Mouse (Mus musculus) limb, embryonic 14.5 days (tissue): ENCODE measurements around the gene Nrp2. TPM values are rescaled to one million over a fixed set of nuclear protein-coding genes. Genes with fewer than 3 reads are reported as not detected.

ENCODE experiments used
- ATAC-seq: fragments of 200-750 bp; cut with Nextera tagmentation; 2 replicates; pipeline ENCODE4 v1.8.0; 2017; ENCODE audit warnings: low read depth, moderate number of reproducible peaks, moderate TSS enrichment; ENCODE audit not compliant: low FRiP score
- DNase-seq: peaks from one replicate; pipeline ENCODE4 v3.0.0-alpha.2; 2015; ENCODE audit warnings: low spot score
- H3K27ac ChIP-seq: fragments of 300-500 bp; sonication (generic); replicated peaks from 2 replicates; pipeline ENCODE4 v1.5.1; 2014; ENCODE audit warnings: low read depth, mild to moderate bottlenecking, low read length, moderate library complexity, mixed read lengths
- H3K27me3 ChIP-seq: fragments of 300-500 bp; sonication (generic); 2 replicates; pipeline ENCODE4 v1.6.1; 2014; ENCODE audit warnings: low read length, mixed read lengths; ENCODE audit not compliant: control insufficient read depth, insufficient read depth
- H3K36me3 ChIP-seq: fragments of 300-500 bp; sonication (generic); 2 replicates; pipeline ENCODE4 v1.6.1; 2014; ENCODE audit warnings: mild to moderate bottlenecking, low read length, moderate library complexity, mixed read lengths; ENCODE audit not compliant: control insufficient read depth, insufficient read depth
- H3K4me1 ChIP-seq: fragments of 300-500 bp; sonication (generic); 2 replicates; pipeline ENCODE4 v1.6.1; 2014; ENCODE audit warnings: antibody characterized with exemption, low read length, mixed read lengths; ENCODE audit not compliant: control insufficient read depth, insufficient read depth
- H3K4me2 ChIP-seq: fragments of 300-500 bp; sonication (generic); replicated peaks from 2 replicates; pipeline ENCODE4 v1.6.1; 2014; ENCODE audit warnings: low read depth, mild to moderate bottlenecking, low read length, moderate library complexity; ENCODE audit not compliant: severe bottlenecking
- H3K4me3 ChIP-seq: fragments of 300-500 bp; sonication (generic); replicated peaks from 2 replicates; pipeline ENCODE4 v1.5.1; 2014; ENCODE audit warnings: low read length
- H3K9ac ChIP-seq: fragments of 300-500 bp; sonication (generic); 2 replicates; pipeline ENCODE4 v1.6.1; 2014; ENCODE audit warnings: mild to moderate bottlenecking, low read depth, low read length, moderate library complexity; ENCODE audit not compliant: severe bottlenecking
- H3K9me3 ChIP-seq: fragments of 300-500 bp; sonication (generic); 2 replicates; pipeline ENCODE4 v1.6.1; 2016; ENCODE audit warnings: low read length; ENCODE audit not compliant: control insufficient read depth
- POLR2A ChIP-seq: fragments of 200-500 bp; IDR thresholded peaks from 2 replicates; pipeline ENCODE4 v1.8.0; 2012; ENCODE audit warnings: inconsistent platforms, mild to moderate bottlenecking, moderate library complexity, borderline replicate concordance; ENCODE audit not compliant: insufficient read depth, insufficient read length; ENCODE audit errors: extremely low read depth
- WGBS: fragments of 180-500 bp; shearing (Covaris S2); extraction: QIAGEN DNeasy Blood & Tissue Kit; methylation state at CpG from one replicate; pipeline ENCODE4 v1.1.7; 2014; 5-methylcytosine and 5-hydroxymethylcytosine counted together
- polyA plus RNA-seq, 2 experiments: library from polyadenylated mRNA; depleted of rRNA in 1 of 2; stranded (reverse) in 1 of 2; unstranded in 1 of 2; fragments of >200 nt; fragmentation: Nextera tagmentation in 1 of 2; extraction: Ambion mirVana in 1 of 2; gene quantifications; 2 replicates each; pipeline versions ENCODE4 v1.2.1 to v1.2.3; 2012 to 2014

The Nrp2 gene
- polyA plus RNA-seq, 2 experiments, result 30.4 to 60.3 TPM

DNA sequence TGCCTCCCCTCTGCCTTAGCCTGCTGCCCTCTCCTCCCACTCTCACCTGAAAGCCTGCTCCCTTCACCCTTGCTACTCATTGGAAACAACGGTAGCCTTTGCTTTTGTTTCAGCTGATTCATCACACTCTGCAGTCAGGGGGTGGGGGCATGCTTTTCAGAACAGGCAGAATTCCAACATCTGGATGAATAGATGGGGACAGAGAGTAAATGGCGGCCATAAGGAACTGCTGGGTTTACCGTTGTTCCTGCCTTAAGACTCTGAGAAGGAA is 70.8 kb downstream of the Nrp2 start:
- Histone ChIP-seq H3K4me2 (no peak overlapping the region), H3K9ac (no peak overlapping the region), H3K4me1 (peaks cover 11% of the 10 kb centered on the region; the same call in 1 of the 2 replicates), H3K4me3 (no peak overlapping the region), H3K9me3 (no peaks in the 10 kb centered on the region), H3K36me3 (peaks cover 26% of the 10 kb centered on the region), H3K27ac (no peak overlapping the region), H3K27me3 (no peaks in the 10 kb centered on the region)
- no peak for ATAC-seq
- WGBS, result 49% methylated on average over 3 of the region's 3 CpGs
- no peak for TF ChIP-seq POLR2A
- no peak for DNase-seq

DNA sequence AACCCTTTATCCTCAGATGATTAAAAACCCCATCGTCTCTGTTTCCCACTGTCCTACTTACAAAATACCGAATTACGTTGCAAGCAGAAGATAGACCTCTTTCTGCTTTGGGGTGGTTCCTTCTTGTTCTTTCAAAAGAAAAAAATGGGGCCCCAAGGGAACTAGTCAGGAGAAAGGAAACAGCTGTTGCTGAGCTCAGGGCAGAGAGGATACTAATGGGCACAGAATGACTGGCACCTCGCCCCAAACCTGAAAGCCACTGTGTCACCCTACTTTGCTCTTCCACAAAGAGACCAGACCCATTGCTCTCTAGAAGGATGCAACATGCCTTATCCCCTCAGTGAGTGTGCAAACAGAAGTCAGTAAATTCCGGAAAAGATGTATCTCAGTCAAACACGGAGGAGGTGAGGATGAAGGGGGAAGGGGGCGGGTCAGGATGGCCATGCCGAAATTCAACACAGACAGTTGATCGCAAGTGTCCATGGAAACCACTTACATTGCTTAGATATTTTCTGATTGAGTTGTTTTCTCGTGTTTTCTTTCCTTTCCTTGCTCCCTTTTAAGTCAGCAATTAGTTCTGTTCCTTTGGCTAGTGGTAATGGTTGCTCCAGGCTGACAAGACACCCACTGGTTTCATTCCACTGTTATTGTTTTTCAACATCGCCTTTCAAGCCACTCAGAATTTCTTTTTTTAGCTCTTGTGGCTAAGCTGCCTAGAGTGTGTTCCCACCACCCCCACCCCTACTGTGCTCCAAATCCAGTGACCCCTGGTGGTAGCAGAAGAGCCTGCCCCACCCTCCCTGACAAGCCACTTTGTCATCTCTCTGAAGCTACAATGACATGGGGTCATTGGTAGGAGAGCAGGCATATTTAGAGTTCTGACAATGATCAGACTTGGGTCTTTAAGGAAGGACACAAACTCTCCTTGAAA is 71.5 kb downstream of the Nrp2 start:
- H3K9me3 ChIP-seq, result no peaks in the 10 kb centered on the region
- H3K9ac ChIP-seq, result no peak overlapping the region
- no peak overlapping the region for H3K4me3 ChIP-seq
- no peaks in the 10 kb centered on the region for H3K27me3 ChIP-seq
- H3K4me2 ChIP-seq, result no peak overlapping the region
- H3K36me3 ChIP-seq, result peaks cover 21% of the 10 kb centered on the region
- no peak for TF ChIP-seq POLR2A
- ATAC-seq (no peak), DNase-seq (no peak)
- H3K27ac ChIP-seq, result no peak overlapping the region
- H3K4me1 ChIP-seq, result peaks cover 11% of the 10 kb centered on the region; the same call in 1 of the 2 replicates
- WGBS, result 80% methylated on average over 11 of the region's 11 CpGs

DNA sequence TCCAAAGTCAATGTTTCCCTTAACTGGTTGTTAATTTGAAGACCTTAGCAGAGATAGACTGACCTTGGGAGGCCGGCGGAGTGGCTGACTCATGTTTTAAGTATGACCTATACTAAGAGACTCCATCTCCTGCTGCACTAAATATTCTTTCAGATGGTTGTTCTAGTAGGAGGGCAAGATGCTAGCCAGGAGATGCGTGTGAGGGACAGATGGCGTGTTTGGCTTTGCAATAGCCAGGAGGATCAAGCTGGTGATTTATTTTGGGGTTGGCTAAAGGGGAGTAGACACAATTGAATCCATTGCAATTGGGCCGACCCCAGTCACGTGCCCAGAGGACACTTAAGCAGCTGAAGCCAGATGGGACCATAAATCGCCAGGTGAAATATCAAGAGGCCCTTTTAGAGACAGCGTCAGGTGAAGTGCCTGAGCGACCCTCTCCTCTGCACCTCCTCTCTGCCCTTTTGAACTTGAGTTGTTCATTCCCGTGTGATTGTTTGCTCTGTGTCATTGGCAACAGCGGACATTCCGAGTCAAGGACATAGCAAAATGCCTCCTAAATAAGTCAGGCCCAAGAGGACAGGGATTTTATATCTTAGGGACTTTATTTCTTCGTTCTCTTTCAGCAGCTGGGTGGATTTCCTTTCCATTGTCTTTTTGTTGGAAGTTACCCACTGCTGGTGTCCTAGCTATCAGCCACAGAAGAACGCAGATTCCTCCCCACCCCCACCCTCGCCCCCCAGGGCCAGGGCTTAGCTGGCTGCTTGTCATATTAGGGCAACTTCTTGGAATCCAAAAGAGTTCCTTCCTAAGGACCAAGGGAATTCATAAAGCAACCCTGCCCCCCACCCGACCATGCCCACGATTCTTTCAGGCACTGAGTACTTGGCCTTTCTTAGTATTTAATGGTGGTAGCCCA is 74.5 kb downstream of the Nrp2 start:
- DNase-seq, result no peak
- ATAC-seq, result no peak
- Histone ChIP-seq H3K27ac (no peak overlapping the region), H3K9ac (no peak overlapping the region), H3K4me3 (no peak overlapping the region), H3K4me1 (peaks cover 2% of the 10 kb centered on the region; the same call in 1 of the 2 replicates), H3K27me3 (no peaks in the 10 kb centered on the region), H3K4me2 (no peak overlapping the region), H3K9me3 (no peaks in the 10 kb centered on the region), H3K36me3 (peaks cover 17% of the 10 kb centered on the region; the same call in 1 of the 2 replicates)
- TF ChIP-seq POLR2A, result no peak
- WGBS, result 52% methylated on average over 17 of the region's 17 CpGs

DNA sequence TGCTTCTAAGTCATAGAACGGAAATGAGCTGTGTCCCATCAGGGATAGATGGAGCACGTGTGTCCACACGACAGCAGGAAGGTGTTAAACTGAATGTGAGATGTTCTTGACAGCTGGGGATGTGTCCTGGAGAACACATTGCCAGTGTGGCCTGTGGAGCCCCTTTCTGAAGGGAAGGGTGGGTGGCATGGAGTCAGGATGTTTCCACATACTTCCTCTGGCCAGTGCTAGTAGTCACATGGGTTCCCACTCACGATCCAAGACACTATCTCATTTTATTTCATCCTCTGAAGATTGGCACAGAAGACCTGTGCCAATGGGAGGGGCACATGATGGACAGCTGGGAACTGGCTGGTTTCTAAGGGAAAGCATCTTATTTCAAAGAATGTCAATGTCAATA is 75.8 kb downstream of the Nrp2 start:
- no peaks in the 10 kb centered on the region; the same call in 1 of the 2 replicates for H3K4me1 ChIP-seq
- WGBS, result 74% methylated on average over 4 of the region's 4 CpGs
- H3K36me3 ChIP-seq, result peaks cover 25% of the 10 kb centered on the region

DNA sequence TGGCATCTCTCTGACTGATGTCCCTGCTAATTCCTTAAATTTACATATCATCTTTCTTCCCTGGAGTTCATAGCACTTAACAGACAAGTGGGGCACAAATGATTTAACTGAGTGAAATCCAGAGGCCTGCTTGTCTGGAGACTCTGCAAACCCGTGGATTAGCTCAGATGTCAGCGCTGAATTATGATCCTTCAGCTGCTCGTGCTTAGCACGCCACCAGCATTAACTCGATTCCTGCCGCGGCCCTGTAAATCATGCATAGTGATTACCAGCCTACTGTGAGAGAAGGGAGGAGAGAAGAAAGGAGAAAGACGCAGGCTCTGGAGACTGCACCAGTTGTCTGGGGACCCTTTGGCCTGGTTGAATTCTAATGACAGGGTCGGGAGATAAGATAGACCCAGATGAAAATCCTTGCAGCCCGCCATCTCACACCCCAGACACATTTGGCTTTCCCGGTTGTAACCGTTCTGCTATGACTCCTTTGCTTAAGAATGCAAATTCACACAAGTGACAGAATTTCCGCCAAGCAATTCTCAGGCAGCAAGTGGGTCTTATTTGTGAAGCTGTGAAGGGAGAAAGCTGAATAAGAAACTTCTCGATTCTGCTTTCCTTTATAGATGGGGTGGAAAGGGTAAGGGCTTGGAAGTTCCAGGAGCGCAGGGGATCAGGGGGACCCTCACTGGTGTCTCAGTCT is 77.1 kb downstream of the Nrp2 start:
- WGBS, result 19% methylated on average over 15 of the region's 15 CpGs
- H3K9me3 ChIP-seq, result no peaks in the 10 kb centered on the region
- H3K9ac ChIP-seq, result no peak overlapping the region
- no peak overlapping the region for H3K4me2 ChIP-seq
- peaks cover 26% of the 10 kb centered on the region for H3K36me3 ChIP-seq
- no peak for TF ChIP-seq POLR2A
- no peak overlapping the region for H3K4me3 ChIP-seq
- peak; percentile 67 for ATAC-seq
- H3K27ac ChIP-seq, result no peak overlapping the region; the same call in 1 of the 2 replicates
- H3K4me1 ChIP-seq, result no peaks in the 10 kb centered on the region; the same call in 1 of the 2 replicates
- DNase-seq, result peak; percentile 74
- no peaks in the 10 kb centered on the region for H3K27me3 ChIP-seq

More for the DNA sequence above, 75.8 kb downstream of the Nrp2 start:
- Histone ChIP-seq H3K9me3 (no peaks in the 10 kb centered on the region), H3K9ac (no peak overlapping the region), H3K27ac (no peak overlapping the region), H3K4me2 (no peak overlapping the region), H3K4me3 (no peak overlapping the region), H3K27me3 (no peaks in the 10 kb centered on the region)
- DNase-seq (no peak), ATAC-seq (no peak)
- no peak for TF ChIP-seq POLR2A
